ENCODE assay signal across 21 mouse cellular contexts in genomic region chr10:60234006-60234405, GRCm38 (mm10).
"Had no signal": no experiment of that assay in that cellular context is flagged by ENCODE, and none has a peak within 500 bp of the region (broad histone marks: within the 10 kb centered on the region; RNA-seq: fewer than 3 reads in every experiment).

No protein-coding gene starts in this region.

- H3K9me3 ChIP-seq: lung, embryonic 15.5 days; midbrain, embryonic 12.5 days; midbrain, embryonic 15.5 days; neural tube, embryonic 12.5 days; neural tube, embryonic 15.5 days had no signal

- DNase-seq: kidney, adult 18-20 months; kidney, adult 9 months; kidney, postnatal 14 days; kidney, postnatal 4 days; layer of hippocampus, adult 9-11 months; layer of hippocampus, postnatal 36 days; lung, adult 18-20 months; lung, postnatal 14 days; right cerebral cortex, adult 18-20 months; right cerebral cortex, postnatal 14 days; spleen, adult 18-20 months; thymus, postnatal 36 days had no signal

- H3K4me3 ChIP-seq: left cerebral cortex, adult 2 months; lung, embryonic 15.5 days; midbrain, embryonic 12.5 days; midbrain, embryonic 15.5 days; neural tube, embryonic 12.5 days; neural tube, embryonic 15.5 days had no signal

- H3K4me1 ChIP-seq: lung, embryonic 15.5 days; midbrain, embryonic 12.5 days; midbrain, embryonic 15.5 days; neural tube, embryonic 12.5 days; neural tube, embryonic 15.5 days had no signal

- H3K27ac ChIP-seq: left cerebral cortex, adult 2 months; liver, embryonic 14.5 days; lung, embryonic 15.5 days; macrophage; midbrain, embryonic 12.5 days; midbrain, embryonic 15.5 days; neural tube, embryonic 12.5 days; neural tube, embryonic 15.5 days had no signal

- H3K4me2 ChIP-seq: lung, embryonic 15.5 days; midbrain, embryonic 12.5 days; midbrain, embryonic 15.5 days; neural tube, embryonic 12.5 days; neural tube, embryonic 15.5 days had no signal

- ATAC-seq: intestine, embryonic 16.5 days; midbrain, embryonic 15.5 days had no signal

- H3K27me3 ChIP-seq: lung, embryonic 15.5 days; midbrain, embryonic 12.5 days; midbrain, embryonic 15.5 days; neural tube, embryonic 12.5 days; neural tube, embryonic 15.5 days had no signal

- H3K9ac ChIP-seq: liver, embryonic 14.5 days; lung, embryonic 15.5 days; midbrain, embryonic 12.5 days; midbrain, embryonic 15.5 days; neural tube, embryonic 12.5 days; neural tube, embryonic 15.5 days had no signal

- H3K36me3 ChIP-seq: lung, embryonic 15.5 days; midbrain, embryonic 12.5 days; midbrain, embryonic 15.5 days; neural tube, embryonic 12.5 days; neural tube, embryonic 15.5 days had no signal
